Mouse (Mus musculus): ENCODE data around the gene Wdcp.
"Not testable (repeated sequence)": the region's sequence is repeated elsewhere in the genome, so short reads cannot be mapped to it uniquely, and the experiment has no call there.

Wdcp gene

GRCm38 (mm10) chr12:4868924-4869323 lies 25.8 kb downstream of the Wdcp start:
- DNase-seq (ENCODE audit: extremely low read depth, low read depth): no peak

GRCm38 (mm10) chr12:4871260-4871659 lies 28.2 kb downstream of the Wdcp start:
- DNase-seq (ENCODE audit: extremely low read depth, low read depth): no peak

GRCm38 (mm10) chr12:4872273-4872672 lies 29.2 kb downstream of the Wdcp start:
- DNase-seq (ENCODE audit: extremely low read depth, low read depth): peak; percentile 52

- peak; percentile 98 for DNase-seq (ENCODE audit: extremely low read depth, low read depth)
Measured at GRCm38 (mm10) chr12:4872983-4873477, 29.9 kb downstream of the Wdcp start.

- no peak for DNase-seq (ENCODE audit: extremely low read depth, low read depth)
Measured at GRCm38 (mm10) chr12:4873531-4873930, 30.4 kb downstream of the Wdcp start.

- peak; percentile 80 for DNase-seq (ENCODE audit: extremely low read depth, low read depth)
Measured at GRCm38 (mm10) chr12:4874161-4874927, 31.2 kb downstream of the Wdcp start, which contains the start of gene Mfsd2b. Mfsd2b (minus strand) TSS chr12:4874359.

GRCm38 (mm10) chr12:4875623-4876022 lies 32.5 kb downstream of the Wdcp start:
- DNase-seq (ENCODE audit: extremely low read depth, low read depth): no peak

- no peak for DNase-seq (ENCODE audit: extremely low read depth, low read depth)
Measured at GRCm38 (mm10) chr12:4878296-4878783, 35.2 kb downstream of the Wdcp start.

- DNase-seq (ENCODE audit: extremely low read depth, low read depth): no peak
Measured at GRCm38 (mm10) chr12:4879048-4879447, 35.9 kb downstream of the Wdcp start.

GRCm38 (mm10) chr12:4882086-4882485 lies 39.0 kb downstream of the Wdcp start:
- no peak for DNase-seq (ENCODE audit: extremely low read depth, low read depth)

GRCm38 (mm10) chr12:4885062-4885461 lies 42.0 kb downstream of the Wdcp start:
- no peak for DNase-seq (ENCODE audit: extremely low read depth, low read depth)

GRCm38 (mm10) chr12:4886581-4886980 lies 43.5 kb downstream of the Wdcp start:
- not testable (repeated sequence) for DNase-seq (ENCODE audit: extremely low read depth, low read depth)

GRCm38 (mm10) chr12:4888739-4889138 lies 45.6 kb downstream of the Wdcp start:
- no peak for DNase-seq (ENCODE audit: extremely low read depth, low read depth)

- no peak for DNase-seq (ENCODE audit: extremely low read depth, low read depth)
Measured at GRCm38 (mm10) chr12:4889251-4889650, 46.1 kb downstream of the Wdcp start.

- no peak for DNase-seq (ENCODE audit: extremely low read depth, low read depth)
Measured at GRCm38 (mm10) chr12:4889891-4890290, 46.8 kb downstream of the Wdcp start.

- DNase-seq (ENCODE audit: extremely low read depth, low read depth): no peak
Measured at GRCm38 (mm10) chr12:4898024-4898423, 54.9 kb downstream of the Wdcp start.

- peak; percentile 26 for DNase-seq (ENCODE audit: extremely low read depth, low read depth)
Measured at GRCm38 (mm10) chr12:4905946-4906345, 62.8 kb downstream of the Wdcp start.

- no peak for DNase-seq (ENCODE audit: extremely low read depth, low read depth)
Measured at GRCm38 (mm10) chr12:4906476-4906875, 63.4 kb downstream of the Wdcp start.

- DNase-seq (ENCODE audit: extremely low read depth, low read depth): peak; percentile 68
Measured at GRCm38 (mm10) chr12:4906951-4907906, 64.1 kb downstream of the Wdcp start, which contains the start of gene Ubxn2a. Ubxn2a (minus strand) TSS chr12:4907705.

GRCm38 (mm10) chr12:4908391-4908790 lies 65.3 kb downstream of the Wdcp start:
- DNase-seq (ENCODE audit: extremely low read depth, low read depth): no peak
